Mouse (Mus musculus): ENCODE results near the gene Ccdc171. TPM values are rescaled to one million over a fixed set of nuclear protein-coding genes. Genes with fewer than 3 reads are reported as not detected.
A peak's percentile ranks its signal among the peaks of the same experiment; 100 is the strongest.

The Ccdc171 gene
- polyA plus RNA-seq, 1 experiment from 2014 or later, result 5.4 TPM

DNA sequence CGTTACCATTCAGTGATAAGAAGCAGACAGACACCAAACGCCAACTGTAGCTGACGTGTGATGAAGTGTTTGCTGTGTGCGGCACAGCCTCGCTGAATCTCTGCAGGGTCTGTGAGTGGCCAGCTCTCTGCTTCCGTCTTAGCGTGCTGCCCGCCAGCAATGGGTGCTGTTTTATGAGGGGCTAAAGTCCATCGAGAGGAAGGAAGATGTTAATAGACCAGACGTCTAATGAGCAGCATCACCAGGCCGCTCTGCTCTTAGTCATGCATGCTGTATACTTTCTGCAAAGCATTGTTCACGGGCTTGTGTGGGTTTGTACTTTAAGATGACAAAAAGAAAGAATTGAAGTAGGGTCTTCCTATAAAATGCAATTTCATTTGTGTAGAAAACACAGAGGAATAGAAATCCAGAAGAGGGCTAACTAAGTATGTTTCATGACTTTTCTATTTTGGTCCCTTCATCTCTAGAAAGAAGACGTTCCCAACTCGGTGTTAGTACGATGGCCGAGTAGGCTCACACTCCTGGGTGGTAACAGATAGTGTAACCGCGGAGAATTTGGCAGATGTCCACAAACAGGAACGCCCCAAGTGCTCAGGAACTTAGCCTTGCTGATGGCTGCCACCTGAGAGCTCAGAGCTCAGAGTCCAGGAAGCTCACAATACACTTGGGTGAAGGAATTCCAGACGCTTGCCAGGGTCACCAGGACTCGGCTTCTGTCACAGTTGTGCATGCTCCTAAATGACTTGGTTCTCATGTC, 273.5 kb downstream of the Ccdc171 start:
- H3K9ac ChIP-seq, result no peak overlapping the region
- H3K27me3 ChIP-seq, result 0 out of 2 replicates have a peak, but pooled peaks cover 3% of the 10 kb centered on the region
- WGBS, result 81% methylated on average over 21 of the region's 21 CpGs
- no peaks in the 10 kb centered on the region for H3K4me1 ChIP-seq
- H3K36me3 ChIP-seq, result no peaks in the 10 kb centered on the region
- no peak overlapping the region for H3K27ac ChIP-seq (replicated peaks)
- no peaks in the 10 kb centered on the region for H3K9me3 ChIP-seq (replicated peaks)
- H3K4me3 ChIP-seq (replicated peaks), result no peak overlapping the region
- H3K4me2 ChIP-seq (replicated peaks), result no peak overlapping the region
- no peak for ATAC-seq (ENCODE audit: insufficient number of reproducible peaks, low FRiP score, low TSS enrichment, low read depth)

DNA sequence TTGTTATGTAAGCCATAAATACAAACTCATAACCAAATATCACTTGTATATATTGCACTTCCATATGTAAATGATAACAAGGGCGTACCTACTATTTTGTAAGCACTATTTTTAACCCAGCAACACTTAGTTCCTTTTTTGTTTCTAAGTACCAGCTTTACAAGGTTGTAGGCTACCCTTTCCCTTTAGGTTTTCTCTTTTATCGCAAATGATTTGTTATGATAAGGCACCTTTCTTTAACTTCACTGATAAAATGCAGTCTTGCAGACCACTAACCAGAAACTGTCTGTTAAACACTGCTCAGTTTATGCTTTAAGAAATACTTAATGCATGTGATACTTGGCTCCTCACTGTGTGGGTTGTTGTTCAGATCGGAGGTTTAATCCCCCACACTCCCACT, 275.1 kb downstream of the Ccdc171 start:
- 73% methylated on average over 3 of the region's 3 CpGs for WGBS
- no peak overlapping the region for H3K4me2 ChIP-seq (replicated peaks)
- no peak overlapping the region for H3K9ac ChIP-seq
- H3K9me3 ChIP-seq (replicated peaks), result peaks cover 4% of the 10 kb centered on the region; the same call in 1 of the 2 replicates
- no peaks in the 10 kb centered on the region for H3K36me3 ChIP-seq
- 0 out of 2 replicates have a peak, but pooled peaks cover 3% of the 10 kb centered on the region for H3K27me3 ChIP-seq
- H3K4me1 ChIP-seq, result no peaks in the 10 kb centered on the region
- no peak overlapping the region for H3K4me3 ChIP-seq (replicated peaks)
- no peak for ATAC-seq (ENCODE audit: insufficient number of reproducible peaks, low FRiP score, low TSS enrichment, low read depth)
- H3K27ac ChIP-seq (replicated peaks), result no peak overlapping the region

DNA sequence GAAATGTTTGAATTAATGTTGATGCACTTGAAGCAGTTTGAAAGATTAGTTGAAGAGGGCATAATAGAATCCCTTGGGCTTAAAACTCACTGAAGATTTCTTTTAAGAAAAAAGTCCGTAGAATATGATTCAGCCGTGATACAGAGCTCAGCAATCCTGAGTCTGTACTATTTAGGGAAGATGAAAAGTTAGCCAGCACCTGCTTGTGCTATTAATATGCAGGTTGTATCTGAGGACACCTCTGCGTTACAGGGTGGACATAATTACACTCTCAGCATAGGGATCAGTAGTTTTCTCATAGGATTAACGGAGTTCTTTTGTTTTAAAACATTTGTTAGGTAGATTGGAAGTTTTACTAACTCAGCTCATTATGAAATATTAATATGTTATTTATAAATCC, 291.6 kb downstream of the Ccdc171 start:
- no peaks in the 10 kb centered on the region for H3K9me3 ChIP-seq (replicated peaks)
- 72% methylated on average over 4 of the region's 4 CpGs for WGBS
- no peak for ATAC-seq (ENCODE audit: insufficient number of reproducible peaks, low FRiP score, low TSS enrichment, low read depth)
- no peaks in the 10 kb centered on the region for H3K4me1 ChIP-seq
- no peak overlapping the region for H3K27ac ChIP-seq (replicated peaks)
- no peaks in the 10 kb centered on the region for H3K36me3 ChIP-seq
- no peak overlapping the region for H3K9ac ChIP-seq
- H3K4me2 ChIP-seq (replicated peaks), result no peak overlapping the region
- no peaks in the 10 kb centered on the region for H3K27me3 ChIP-seq
- H3K4me3 ChIP-seq (replicated peaks), result no peak overlapping the region

DNA sequence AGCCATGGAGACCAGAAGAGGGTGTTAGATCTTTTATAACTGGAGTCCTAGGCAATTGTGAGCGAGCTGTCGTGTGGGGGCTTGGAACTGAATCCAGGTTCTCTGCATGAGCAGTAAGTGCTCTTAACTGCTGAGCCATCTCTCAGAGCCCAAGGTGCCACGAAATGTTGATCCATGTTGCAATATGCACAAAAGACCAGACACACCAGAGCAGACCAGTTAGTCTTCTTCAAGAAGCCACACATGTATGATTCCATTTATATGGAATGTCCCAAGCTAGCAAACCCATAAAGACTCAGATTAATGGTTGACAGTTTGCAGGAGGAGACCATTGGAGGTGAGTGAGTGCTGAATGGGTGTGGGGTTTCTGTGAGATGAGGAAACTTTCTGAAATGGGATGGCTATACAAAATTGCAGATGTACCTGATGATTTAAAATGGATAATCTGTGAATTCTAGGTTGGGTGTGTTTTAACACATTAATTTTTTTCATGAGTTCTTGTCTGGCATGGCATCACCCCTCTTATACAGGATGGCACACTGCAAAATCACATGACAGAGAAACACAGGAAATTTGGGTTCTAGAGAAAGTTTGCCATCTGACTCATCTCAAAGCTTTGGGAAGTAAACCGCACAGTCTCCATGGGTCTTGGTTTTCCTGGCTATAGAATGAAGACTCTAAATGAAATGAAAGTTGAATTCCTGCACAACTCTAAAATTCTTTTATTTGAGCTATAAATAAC, 304.5 kb downstream of the Ccdc171 start:
- no peak overlapping the region for H3K27ac ChIP-seq (replicated peaks)
- no peaks in the 10 kb centered on the region for H3K9me3 ChIP-seq (replicated peaks)
- ATAC-seq (ENCODE audit: insufficient number of reproducible peaks, low FRiP score, low TSS enrichment, low read depth), result no peak
- H3K9ac ChIP-seq, result no peak overlapping the region
- no peak overlapping the region for H3K4me2 ChIP-seq (replicated peaks)
- 86% methylated on average over 4 of the region's 4 CpGs for WGBS
- H3K4me3 ChIP-seq (replicated peaks), result no peak overlapping the region
- 0 out of 2 replicates have a peak, but pooled peaks cover 3% of the 10 kb centered on the region for H3K27me3 ChIP-seq
- peaks cover 3% of the 10 kb centered on the region; the same call in 1 of the 2 replicates for H3K4me1 ChIP-seq
- no peaks in the 10 kb centered on the region for H3K36me3 ChIP-seq

DNA sequence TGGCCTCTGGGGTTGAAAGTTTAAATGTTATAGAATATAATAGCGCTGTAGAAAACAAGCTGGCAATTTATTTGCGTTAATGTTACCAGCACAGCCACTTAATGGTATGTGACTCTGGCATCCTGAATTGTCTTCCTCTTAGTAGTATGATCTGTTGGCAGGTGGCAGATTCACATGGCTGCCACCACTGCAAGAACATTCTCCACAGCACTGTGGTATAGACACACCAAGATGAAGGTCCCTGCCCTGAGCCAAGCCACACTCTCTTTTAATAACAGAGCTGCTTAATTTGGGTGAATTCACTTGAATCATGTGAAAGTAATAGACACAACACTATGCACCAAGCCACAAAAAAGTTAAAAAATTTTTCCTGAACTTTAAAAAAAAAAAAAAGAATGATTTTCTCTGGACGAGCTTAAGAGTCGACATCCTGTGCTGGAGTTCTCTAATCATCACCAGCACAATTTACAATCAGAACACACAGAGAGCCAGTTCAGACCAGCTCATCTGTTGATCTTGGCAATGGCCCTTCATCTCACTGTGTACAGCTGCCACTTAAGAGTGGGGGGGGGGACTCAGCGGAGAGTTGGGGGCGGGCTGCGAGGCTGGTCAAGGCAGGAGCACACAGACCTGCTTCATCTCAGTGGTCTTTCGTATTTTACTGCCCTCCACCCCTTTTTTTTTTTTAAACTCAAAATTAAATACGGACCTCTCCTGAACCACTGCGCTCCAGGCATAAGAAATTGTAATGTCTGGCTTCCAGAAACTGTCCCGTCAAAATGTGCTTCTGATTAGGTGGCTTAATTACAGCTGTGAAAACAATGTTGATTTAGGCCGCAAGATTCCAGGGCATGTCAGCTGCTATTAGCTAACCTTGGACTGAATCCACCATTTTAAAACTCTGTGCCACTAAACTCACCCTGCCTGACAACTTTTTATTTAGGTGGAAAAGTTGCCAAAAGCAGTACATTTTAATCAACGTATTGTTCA, 305.8 kb downstream of the Ccdc171 start:
- Histone ChIP-seq H3K4me2 (replicated peaks) (peak overlapping the region; percentile 22), H3K4me1 (peaks cover 3% of the 10 kb centered on the region; the same call in 1 of the 2 replicates), H3K4me3 (replicated peaks) (no peak overlapping the region), H3K27me3 (0 out of 2 replicates have a peak, but pooled peaks cover 3% of the 10 kb centered on the region), H3K9me3 (replicated peaks) (no peaks in the 10 kb centered on the region), H3K27ac (replicated peaks) (no peak overlapping the region), H3K9ac (no peak overlapping the region), H3K36me3 (no peaks in the 10 kb centered on the region)
- WGBS, result 17% methylated on average over 13 of the region's 13 CpGs
- ATAC-seq (ENCODE audit: insufficient number of reproducible peaks, low FRiP score, low TSS enrichment, low read depth), result peak; percentile 57; the same call in 1 of the 2 replicates

DNA sequence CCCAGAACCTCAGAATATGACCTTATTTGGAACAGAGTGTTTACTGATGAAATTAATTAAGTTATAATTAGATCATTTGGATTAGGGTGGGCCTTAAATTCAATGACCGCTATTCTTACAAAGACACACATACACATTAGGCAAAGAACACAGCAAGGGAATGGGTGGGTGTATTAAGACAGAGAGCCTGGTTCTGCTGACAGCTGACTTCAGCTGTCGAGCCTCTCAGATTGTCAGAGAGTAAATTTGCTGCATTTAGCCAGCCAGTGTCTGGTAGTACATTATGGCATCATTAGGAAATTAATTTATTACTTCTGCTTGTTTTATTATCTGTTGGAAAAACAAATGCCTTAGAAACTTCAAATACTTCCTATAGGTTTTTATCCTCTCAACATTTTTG, 313.7 kb downstream of the Ccdc171 start:
- 59% methylated on average over 2 of the region's 2 CpGs for WGBS
- Histone ChIP-seq H3K36me3 (no peaks in the 10 kb centered on the region), H3K27me3 (0 out of 2 replicates have a peak, but pooled peaks cover 3% of the 10 kb centered on the region), H3K4me1 (no peaks in the 10 kb centered on the region), H3K4me3 (replicated peaks) (no peak overlapping the region), H3K27ac (replicated peaks) (no peak overlapping the region), H3K4me2 (replicated peaks) (no peak overlapping the region), H3K9me3 (replicated peaks) (no peaks in the 10 kb centered on the region), H3K9ac (no peak overlapping the region)
- ATAC-seq (ENCODE audit: insufficient number of reproducible peaks, low FRiP score, low TSS enrichment, low read depth), result no peak

DNA sequence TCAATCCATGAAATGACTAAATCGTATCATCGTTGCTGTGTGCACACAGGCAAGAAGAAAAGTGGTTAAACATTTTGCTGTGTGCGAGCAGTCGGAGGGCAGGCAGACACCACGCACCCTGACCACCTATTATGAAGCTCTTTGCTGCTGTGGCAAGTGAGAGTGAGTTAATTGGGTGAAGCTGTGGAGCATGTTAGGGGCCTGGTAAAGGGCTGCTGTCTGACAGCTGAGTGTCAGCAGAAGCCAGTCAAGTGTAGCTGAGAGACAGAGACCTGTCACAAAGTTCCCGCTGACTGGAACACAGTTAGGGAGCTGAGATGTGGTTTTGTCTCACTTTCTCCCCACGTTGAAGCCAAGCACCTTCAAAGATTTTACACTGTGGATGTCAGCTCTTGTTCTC, 321.0 kb downstream of the Ccdc171 start:
- H3K4me3 ChIP-seq (replicated peaks), result no peak overlapping the region
- H3K36me3 ChIP-seq, result no peaks in the 10 kb centered on the region
- H3K27ac ChIP-seq (replicated peaks), result no peak overlapping the region
- H3K27me3 ChIP-seq, result no peaks in the 10 kb centered on the region
- H3K4me1 ChIP-seq, result no peaks in the 10 kb centered on the region
- H3K9me3 ChIP-seq (replicated peaks), result no peaks in the 10 kb centered on the region
- no peak overlapping the region for H3K9ac ChIP-seq
- WGBS, result 51% methylated on average over 7 of the region's 7 CpGs
- ATAC-seq (ENCODE audit: insufficient number of reproducible peaks, low FRiP score, low TSS enrichment, low read depth), result no peak
- H3K4me2 ChIP-seq (replicated peaks), result no peak overlapping the region

DNA sequence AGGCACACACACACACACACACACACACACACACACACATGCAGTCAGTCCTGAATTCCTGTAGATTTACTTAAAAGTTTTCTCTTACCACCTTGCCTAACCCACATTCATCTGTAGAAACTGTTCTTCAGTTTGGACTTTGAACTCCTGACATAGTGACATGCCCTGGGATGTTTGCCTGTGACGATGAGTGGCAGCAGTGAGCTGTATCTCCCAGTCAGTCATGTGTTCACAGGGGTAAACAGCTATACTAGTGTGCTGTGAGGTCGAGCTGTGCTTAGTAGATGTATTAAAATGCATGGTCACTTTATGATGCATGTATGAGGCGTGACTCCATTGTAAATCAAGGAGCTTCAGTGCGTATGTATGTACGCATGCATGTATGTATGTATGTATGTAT, 328.5 kb downstream of the Ccdc171 start:
- Histone ChIP-seq H3K36me3 (no peaks in the 10 kb centered on the region), H3K4me1 (no peaks in the 10 kb centered on the region), H3K9me3 (replicated peaks) (no peaks in the 10 kb centered on the region), H3K27me3 (no peaks in the 10 kb centered on the region), H3K4me2 (replicated peaks) (no peak overlapping the region), H3K4me3 (replicated peaks) (no peak overlapping the region), H3K27ac (replicated peaks) (no peak overlapping the region), H3K9ac (no peak overlapping the region)
- no peak for ATAC-seq (ENCODE audit: insufficient number of reproducible peaks, low FRiP score, low TSS enrichment, low read depth)
- 84% methylated on average over 5 of the region's 5 CpGs for WGBS

DNA sequence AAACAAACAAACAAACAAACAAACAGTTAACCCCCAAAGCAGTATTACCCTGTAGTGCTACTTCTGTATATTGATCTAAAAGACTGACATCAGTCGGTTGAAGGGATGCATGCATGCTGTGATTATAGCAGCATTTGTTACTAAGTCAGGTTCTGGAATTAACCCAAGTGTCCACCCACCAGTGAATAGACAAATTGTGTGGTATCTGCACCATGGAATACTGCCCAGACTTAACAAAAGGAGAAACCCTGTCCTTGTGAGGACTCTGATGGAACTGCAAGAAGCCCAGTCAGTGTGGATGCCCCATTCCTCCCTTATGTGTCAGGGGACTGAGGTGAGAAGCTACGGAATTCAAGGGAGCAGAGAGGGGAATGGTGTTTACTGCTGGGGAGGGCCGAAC, 336.4 kb downstream of the Ccdc171 start:
- H3K4me3 ChIP-seq (replicated peaks), result no peak overlapping the region
- H3K27ac ChIP-seq (replicated peaks), result no peak overlapping the region

DNA sequence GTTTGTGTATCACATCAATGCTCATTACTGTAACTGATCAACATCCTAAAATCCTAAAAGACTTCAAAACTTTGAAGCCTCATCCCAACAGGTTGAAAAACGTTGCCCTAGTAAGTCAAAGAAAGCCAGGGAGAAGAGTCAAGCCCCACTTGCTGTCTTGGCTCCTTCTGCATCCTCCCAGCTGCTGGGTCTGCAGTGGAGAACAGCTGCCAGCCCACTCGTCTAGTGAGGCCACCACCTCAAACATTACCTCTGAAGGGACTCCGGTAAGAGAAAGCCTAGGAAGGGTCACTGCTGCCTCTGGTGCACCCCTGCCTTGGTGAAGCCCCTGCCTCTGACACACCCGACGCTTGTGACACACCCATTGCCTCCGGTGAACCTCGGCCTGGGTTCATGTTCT, 336.9 kb downstream of the Ccdc171 start:
- H3K27ac ChIP-seq (replicated peaks), result no peak overlapping the region
- no peak overlapping the region for H3K4me3 ChIP-seq (replicated peaks)
- WGBS, result 77% methylated on average over 7 of the region's 7 CpGs

More for the DNA sequence above, 336.4 kb downstream of the Ccdc171 start:
- WGBS, result 69% methylated on average over 3 of the region's 3 CpGs
- H3K27me3 ChIP-seq, result no peaks in the 10 kb centered on the region
- no peaks in the 10 kb centered on the region for H3K4me1 ChIP-seq
- H3K36me3 ChIP-seq, result no peaks in the 10 kb centered on the region
- H3K9ac ChIP-seq, result no peak overlapping the region
- H3K4me2 ChIP-seq (replicated peaks), result no peak overlapping the region
- H3K9me3 ChIP-seq (replicated peaks), result no peaks in the 10 kb centered on the region
- no peak for ATAC-seq (ENCODE audit: insufficient number of reproducible peaks, low FRiP score, low TSS enrichment, low read depth)

DNA sequence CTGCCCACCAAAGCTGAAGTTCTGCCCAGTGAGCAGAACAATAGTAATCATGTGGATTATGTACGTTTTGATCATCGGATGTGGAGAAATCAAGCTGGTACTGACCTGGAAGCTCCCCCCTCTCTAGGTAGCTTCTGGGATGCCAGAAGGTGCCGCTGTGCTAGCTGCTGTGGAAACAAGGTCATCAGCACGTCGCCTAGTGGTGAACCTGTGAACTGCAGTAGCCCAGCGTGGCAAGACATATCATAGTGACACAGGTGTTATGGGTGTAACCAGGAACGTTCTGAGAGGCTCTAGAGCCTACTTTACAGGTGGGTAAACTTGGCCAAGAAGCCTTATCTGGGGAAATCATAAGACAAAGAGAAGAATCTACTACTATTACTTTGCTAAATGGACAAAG, 351.3 kb downstream of the Ccdc171 start:
- Histone ChIP-seq H3K36me3 (no peaks in the 10 kb centered on the region), H3K27me3 (no peaks in the 10 kb centered on the region), H3K4me3 (replicated peaks) (no peak overlapping the region), H3K27ac (replicated peaks) (no peak overlapping the region), H3K4me2 (replicated peaks) (no peak overlapping the region), H3K9ac (no peak overlapping the region), H3K9me3 (replicated peaks) (no peaks in the 10 kb centered on the region), H3K4me1 (no peaks in the 10 kb centered on the region)
- WGBS, result 56% methylated on average over 7 of the region's 7 CpGs
- ATAC-seq (ENCODE audit: insufficient number of reproducible peaks, low FRiP score, low TSS enrichment, low read depth), result no peak

More for the DNA sequence above, 336.9 kb downstream of the Ccdc171 start:
- H3K27me3 ChIP-seq, result no peaks in the 10 kb centered on the region
- H3K4me2 ChIP-seq (replicated peaks), result no peak overlapping the region
- no peaks in the 10 kb centered on the region for H3K4me1 ChIP-seq
- H3K9ac ChIP-seq, result no peak overlapping the region
- H3K9me3 ChIP-seq (replicated peaks), result no peaks in the 10 kb centered on the region
- no peaks in the 10 kb centered on the region for H3K36me3 ChIP-seq
- ATAC-seq (ENCODE audit: insufficient number of reproducible peaks, low FRiP score, low TSS enrichment, low read depth), result no peak

Data from embryonic facial prominence, embryonic 15.5 days (tissue).